Mouse (Mus musculus) bone marrow, adult 2 months (tissue): ENCODE measurements around the gene Olfr1420. TPM values are rescaled to one million over a fixed set of nuclear protein-coding genes. Genes with fewer than 3 reads are reported as not detected.
A peak's percentile ranks its signal among the peaks of the same experiment; 100 is the strongest.
"Not testable (repeated sequence)": the region's sequence is repeated elsewhere in the genome, so short reads cannot be mapped to it uniquely, and the experiment has no call there.

ENCODE experiments used
- H3K27ac ChIP-seq: fragments of 200-500 bp; 2 replicates; pipeline ENCODE4 v1.5.1; 2012; ENCODE audit warnings: low read depth, mild to moderate bottlenecking, control low read depth, inconsistent platforms, low read length; ENCODE audit not compliant: control insufficient read depth, poor library complexity, insufficient read depth
- H3K4me1 ChIP-seq: fragments of 200-500 bp; 2 replicates; pipeline ENCODE4 v1.6.1; 2011; ENCODE audit warnings: low read length; ENCODE audit not compliant: control insufficient read depth, insufficient read depth
- H3K4me3 ChIP-seq: fragments of 200-500 bp; replicated peaks from 2 replicates; pipeline ENCODE3; 2011; ENCODE audit warnings: mild to moderate bottlenecking, low read depth, low read length, control low read depth; ENCODE audit not compliant: control insufficient read depth
- CTCF ChIP-seq: fragments of 200-500 bp; IDR thresholded peaks from 2 replicates; pipeline ENCODE4 v1.5.1; 2011; ENCODE audit warnings: low read length, control low read depth; ENCODE audit not compliant: control insufficient read depth, insufficient read depth
- POLR2A ChIP-seq: fragments of 200-500 bp; IDR thresholded peaks from 2 replicates; pipeline ENCODE4 v1.6.1; 2011; ENCODE audit warnings: low read depth, mild to moderate bottlenecking, control low read depth, low read length, borderline replicate concordance; ENCODE audit not compliant: control insufficient read depth
- WGBS: fragments of 180-500 bp; shearing (Covaris S2); methylation state at CpG from one replicate; pipeline ENCODE4 v1.1.7; 2018; 5-methylcytosine and 5-hydroxymethylcytosine counted together
- polyA plus RNA-seq: library from polyadenylated mRNA; stranded (reverse); fragments of >200 nt; gene quantifications from 2 replicates; pipeline ENCODE4 v1.2.4, GENCODE M21; 2011; ENCODE audit warnings: low replicate concordance; ENCODE audit not compliant: missing spikeins, insufficient read depth, insufficient read length

Gene Olfr1420
- polyA plus RNA-seq, 1 experiment: not detected

GRCm38 (mm10) chr19:11911021-11911420 lies 24.7 kb downstream of the Olfr1420 start:
- Histone ChIP-seq H3K4me3 (no peak overlapping the region), H3K4me1 (0 out of 2 replicates have a peak, but pooled peaks cover 1% of the 10 kb centered on the region), H3K27ac (no peak overlapping the region)
- TF ChIP-seq CTCF (no peak), POLR2A (no peak)
- 46% methylated on average over 5 of the region's 5 CpGs for WGBS

DNA sequence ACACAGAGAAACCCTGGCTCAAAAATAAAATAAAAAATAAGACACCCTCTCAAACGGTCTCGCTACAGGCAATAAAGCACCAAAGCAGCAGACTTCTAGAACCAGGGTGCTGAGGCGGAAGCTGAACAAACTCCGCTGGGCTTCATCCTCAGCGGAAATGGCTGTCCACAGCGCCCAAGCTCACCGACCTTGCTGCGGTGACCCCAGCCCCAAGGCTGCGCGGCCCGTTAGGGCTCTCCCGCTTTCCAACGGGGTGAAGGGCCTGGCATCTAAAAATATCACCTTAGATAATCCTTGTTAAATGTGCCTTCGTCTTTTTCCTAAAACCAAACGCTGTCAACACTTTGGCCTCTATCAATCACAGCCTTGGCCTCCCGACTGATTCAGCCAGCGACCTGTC lies 25.2 kb downstream of the Olfr1420 start:
- 0 out of 2 replicates have a peak, but pooled peaks cover 1% of the 10 kb centered on the region for H3K4me1 ChIP-seq
- WGBS: 3% methylated on average over 17 of the region's 17 CpGs
- no peak for TF ChIP-seq POLR2A
- no peak for TF ChIP-seq CTCF
- H3K4me3 ChIP-seq: peak overlapping the region; percentile 89
- H3K27ac ChIP-seq: peak overlapping the region; percentile 79

DNA sequence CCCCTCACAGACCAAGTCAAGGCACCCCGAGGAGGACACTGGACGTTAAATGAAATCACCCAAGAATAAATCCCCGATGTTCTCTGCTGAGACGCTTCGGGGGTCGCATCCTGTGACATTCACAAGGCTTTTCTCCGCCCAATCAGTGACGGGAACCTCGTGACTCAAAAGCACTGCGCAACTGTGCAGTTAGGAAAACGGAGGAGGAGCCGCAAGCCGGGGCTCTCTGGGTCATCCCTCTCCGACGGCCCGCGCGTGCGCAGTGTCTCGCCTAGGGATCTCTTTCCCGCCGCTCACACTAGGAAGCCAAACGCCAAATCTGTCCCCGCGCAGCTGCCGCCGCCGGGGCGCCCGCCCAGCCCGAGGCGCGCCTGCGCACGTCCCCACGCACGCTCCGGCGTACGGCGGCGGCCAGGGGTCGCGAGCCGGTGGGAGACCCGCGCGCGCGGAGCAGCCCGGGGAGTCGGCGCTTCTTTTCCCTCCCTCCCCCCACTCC lies 25.7 kb downstream of the Olfr1420 start, which contains the start of gene Patl1:
Gene Patl1 (plus strand): TSS at position 363 of the 496 bp plus-strand sequence.
- TF ChIP-seq CTCF (no peak), POLR2A (peak; percentile 40; the same call in 1 of the 2 replicates)
- WGBS: under 1% methylated on average over 53 of the region's 53 CpGs
- Histone ChIP-seq H3K4me1 (0 out of 2 replicates have a peak, but pooled peaks cover 1% of the 10 kb centered on the region), H3K4me3 (peak within 1 kb of the TSS; percentile 89), H3K27ac (peak within 1 kb of the TSS; percentile 79)

DNA sequence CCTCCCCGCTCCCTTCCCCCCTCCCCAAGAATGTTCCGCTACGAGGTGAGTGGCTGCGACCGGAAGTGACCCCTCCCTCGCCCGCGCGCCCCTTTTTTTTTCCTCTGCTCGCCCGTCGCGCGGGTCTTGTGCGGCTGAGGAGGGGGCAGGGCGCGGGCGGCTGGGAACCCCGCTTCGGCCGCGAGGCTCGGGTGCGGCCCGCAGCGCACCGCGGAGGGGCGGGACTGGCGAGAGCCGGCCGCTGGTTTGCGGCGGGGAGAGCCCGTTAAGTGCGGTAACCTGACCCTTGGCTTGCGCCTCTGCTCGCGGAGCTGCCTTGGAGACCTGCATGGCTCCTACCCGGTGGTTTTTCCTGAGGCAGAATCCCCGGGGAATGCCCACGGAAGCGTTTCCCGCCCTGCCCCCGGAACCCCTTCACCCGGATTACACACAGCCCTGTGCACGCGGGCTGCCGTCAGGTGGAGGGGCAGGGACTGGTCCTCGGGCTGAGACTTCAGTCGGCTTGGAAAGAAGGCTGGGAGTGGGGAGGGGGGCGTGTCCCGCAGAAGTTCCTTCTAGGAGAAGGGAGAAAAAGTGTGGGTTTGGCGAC lies 26.3 kb downstream of the Olfr1420 start:
- under 1% methylated on average over 49 of the region's 54 CpGs for WGBS
- Histone ChIP-seq H3K27ac (peak overlapping the region; percentile 79), H3K4me3 (peak overlapping the region; percentile 87), H3K4me1 (0 out of 2 replicates have a peak, but pooled peaks cover 1% of the 10 kb centered on the region)
- TF ChIP-seq CTCF (no peak), POLR2A (0 out of 2 replicates have a peak, but pooled peaks have one; percentile 22)

GRCm38 (mm10) chr19:11915804-11916203 lies 29.4 kb downstream of the Olfr1420 start:
- H3K27ac ChIP-seq: no peak overlapping the region
- TF ChIP-seq CTCF (no peak), POLR2A (no peak)
- WGBS: 61% methylated on average over 2 of the region's 2 CpGs
- no peak overlapping the region for H3K4me3 ChIP-seq
- 0 out of 2 replicates have a peak, but pooled peaks cover 1% of the 10 kb centered on the region for H3K4me1 ChIP-seq

DNA sequence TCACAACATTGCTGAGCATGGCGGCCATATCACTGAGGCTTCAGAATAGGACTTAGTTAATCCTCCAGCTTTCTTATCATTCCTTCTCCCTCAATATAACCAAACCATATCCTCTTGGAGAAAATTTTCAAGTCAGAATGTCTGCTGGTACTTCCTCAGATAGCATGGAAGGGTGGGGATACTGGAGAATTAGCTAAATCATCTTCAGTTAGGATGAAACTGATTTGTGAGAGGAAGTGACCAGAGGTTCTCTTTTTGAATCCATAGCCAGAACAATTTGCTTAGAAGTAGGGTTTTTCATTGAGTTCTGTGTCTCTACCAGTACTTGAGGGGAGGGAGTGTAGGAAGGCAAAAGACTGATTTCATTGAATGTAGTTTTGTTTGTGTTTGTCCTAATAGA lies 35.7 kb downstream of the Olfr1420 start:
- H3K4me1 ChIP-seq: no peaks in the 10 kb centered on the region
- no peak overlapping the region for H3K4me3 ChIP-seq
- no peak for TF ChIP-seq POLR2A
- TF ChIP-seq CTCF: no peak
- 83% methylated on average over 1 of the region's 1 CpGs for WGBS
- H3K27ac ChIP-seq: no peak overlapping the region

GRCm38 (mm10) chr19:11922515-11922914 lies 36.1 kb downstream of the Olfr1420 start:
- 92% methylated on average over 2 of the region's 2 CpGs for WGBS

GRCm38 (mm10) chr19:11926380-11926779 lies 40.0 kb downstream of the Olfr1420 start:
- TF ChIP-seq CTCF (no peak), POLR2A (no peak)
- Histone ChIP-seq H3K4me3 (no peak overlapping the region), H3K27ac (no peak overlapping the region), H3K4me1 (no peaks in the 10 kb centered on the region)
- WGBS: 79% methylated on average over 2 of the region's 2 CpGs

More at GRCm38 (mm10) chr19:11922515-11922914, 36.1 kb downstream of the Olfr1420 start:
- not testable (repeated sequence) for H3K4me3 ChIP-seq, H3K27ac ChIP-seq, H3K4me1 ChIP-seq

GRCm38 (mm10) chr19:11928025-11928748 lies 41.8 kb downstream of the Olfr1420 start:
- 59% methylated on average over 4 of the region's 4 CpGs for WGBS
- H3K27ac ChIP-seq: no peak overlapping the region

DNA sequence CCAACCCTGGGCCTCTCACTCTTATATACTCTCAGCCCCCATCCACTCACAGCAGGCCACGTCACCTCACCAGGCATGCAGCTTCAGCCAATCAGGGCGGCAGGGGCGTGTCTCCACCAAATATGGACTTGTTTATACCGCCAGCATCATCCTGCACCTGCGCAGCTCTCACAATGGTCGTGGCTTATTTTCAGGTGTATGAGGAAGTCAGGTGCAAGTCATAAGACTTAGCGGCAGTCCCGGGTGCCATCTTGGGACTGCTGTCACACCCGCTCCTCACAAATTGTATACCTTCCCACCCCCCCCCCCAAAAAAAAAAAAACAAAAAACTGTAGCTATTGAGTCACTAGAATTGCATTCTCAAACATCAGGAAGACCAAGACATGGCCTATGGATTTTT lies 60.1 kb downstream of the Olfr1420 start:
- 91% methylated on average over 9 of the region's 9 CpGs for WGBS
- H3K27ac ChIP-seq, H3K4me3 ChIP-seq, H3K4me1 ChIP-seq: not testable (repeated sequence)

More at GRCm38 (mm10) chr19:11928025-11928748, 41.8 kb downstream of the Olfr1420 start:
- Histone ChIP-seq H3K4me3 (no peak overlapping the region), H3K4me1 (no peaks in the 10 kb centered on the region)
- TF ChIP-seq POLR2A (no peak), CTCF (no peak)
